Mouse (Mus musculus): ENCODE data around the gene Lrrfip2.

- TF ChIP-seq CTCF (IDR thresholded peaks at IDR 0.05; ENCODE audit: low read depth, low read length), result no peak
- no peak for TF ChIP-seq POLR2A (IDR thresholded peaks at IDR 0.05; ENCODE audit: extremely low read depth, insufficient read depth, low read length)
Measured at GRCm38 (mm10) chr9:111188731-111189130, 71.3 kb downstream of the Lrrfip2 start.

Data from liver, adult 2 months (tissue).